Mouse (Mus musculus) MEL-GATA-1-ER (cell line): Measurements from ENCODE around the gene Calcrl.

Source experiments
- DNase-seq: peaks from one replicate; pipeline ENCODE4 v3.0.0-alpha.2; 2012; ENCODE audit warnings: low read depth; ENCODE audit errors: extremely low read depth

Gene Calcrl

DNA sequence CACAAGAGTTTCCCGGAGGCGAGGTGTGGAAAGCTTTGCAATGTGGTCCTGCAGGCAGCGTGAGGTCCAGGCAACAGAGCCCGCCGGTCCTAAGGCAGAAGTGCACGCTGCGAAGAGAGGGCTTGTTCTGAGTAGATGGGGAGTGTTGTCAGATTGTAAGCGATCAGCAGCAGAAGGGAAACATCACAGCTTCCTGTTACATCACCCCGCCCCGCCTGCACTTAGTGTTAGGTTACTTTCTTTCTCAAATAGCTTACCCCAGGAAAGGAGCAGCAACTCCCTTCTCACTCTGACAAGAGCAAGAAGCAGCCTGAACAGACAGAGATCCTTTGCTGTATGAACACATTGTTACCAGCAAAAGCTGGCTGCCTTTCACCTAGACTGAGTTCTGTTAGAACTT, at the start of gene Calcrl:
TSS of gene Calcrl (minus strand) at position 274 of the 400 bp plus-strand sequence.
- DNase-seq, result no peak

DNA sequence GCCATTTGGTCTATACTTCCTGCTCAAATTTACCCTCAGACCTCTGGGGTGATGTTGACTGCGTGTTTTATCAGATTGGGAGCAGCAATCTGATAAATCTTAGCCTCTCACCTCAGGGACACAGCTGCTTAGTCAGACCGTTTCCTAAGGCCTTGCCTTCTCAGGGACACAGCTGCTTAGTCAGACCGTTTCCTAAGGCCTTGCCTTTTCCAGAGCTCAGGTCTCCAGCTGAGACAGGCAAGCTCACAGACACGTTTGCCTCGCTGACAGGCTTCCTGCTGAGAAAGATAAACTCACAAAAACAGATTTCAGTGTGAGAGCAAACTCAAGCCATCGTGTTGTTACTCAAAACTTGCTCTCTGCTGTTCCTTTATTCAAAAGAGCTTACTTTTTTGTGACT, 49.4 kb upstream of the Calcrl start:
- no peak for DNase-seq

DNA sequence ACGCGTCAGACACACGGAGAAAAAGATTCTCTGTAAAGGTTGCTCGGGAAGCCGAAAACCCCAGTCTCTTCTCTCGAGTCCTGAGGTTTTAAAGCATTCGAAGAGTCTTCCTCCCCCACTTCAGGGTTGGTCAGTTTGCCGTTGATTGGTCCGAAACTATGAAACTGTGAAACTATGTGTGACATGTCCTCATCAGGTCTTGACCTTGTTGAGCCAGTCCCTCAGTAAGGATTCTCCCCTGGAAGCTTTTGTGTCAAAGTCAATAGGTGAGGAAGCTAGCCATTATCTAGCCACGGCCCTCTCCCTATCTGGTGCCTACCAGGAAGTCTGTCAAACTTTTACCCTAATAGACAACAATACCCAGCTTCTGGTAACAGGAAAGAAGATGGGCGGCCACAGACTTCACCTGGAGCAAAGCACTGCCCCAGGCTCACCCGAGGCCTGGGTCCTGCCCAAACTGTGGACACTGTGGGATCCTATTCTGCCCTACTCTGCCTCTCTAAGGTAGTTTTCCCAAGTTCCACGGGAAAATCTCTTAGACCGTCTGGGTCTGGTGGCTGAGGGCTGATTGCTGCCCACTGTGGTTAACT, 48.8 kb upstream of the Calcrl start:
- DNase-seq, result no peak

DNA sequence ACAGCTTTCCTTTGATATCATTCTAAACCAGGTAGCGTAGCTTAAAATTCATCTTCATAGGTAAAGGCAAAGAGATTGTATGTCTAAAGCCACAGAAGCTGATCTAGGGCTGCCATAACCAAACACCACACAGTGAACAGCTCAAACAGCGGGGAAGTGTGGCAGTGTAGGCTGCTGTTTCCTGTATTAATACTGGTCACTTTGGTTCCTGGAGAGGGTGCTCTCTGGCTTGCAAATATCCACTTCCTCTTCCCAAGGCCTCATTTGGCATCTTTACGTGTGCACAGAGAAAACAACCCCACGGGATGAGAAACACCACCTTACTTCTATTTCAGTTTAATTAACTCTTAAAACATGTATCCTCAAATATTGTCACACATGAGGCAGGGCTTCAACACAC, 42.2 kb upstream of the Calcrl start:
- no peak for DNase-seq

DNA sequence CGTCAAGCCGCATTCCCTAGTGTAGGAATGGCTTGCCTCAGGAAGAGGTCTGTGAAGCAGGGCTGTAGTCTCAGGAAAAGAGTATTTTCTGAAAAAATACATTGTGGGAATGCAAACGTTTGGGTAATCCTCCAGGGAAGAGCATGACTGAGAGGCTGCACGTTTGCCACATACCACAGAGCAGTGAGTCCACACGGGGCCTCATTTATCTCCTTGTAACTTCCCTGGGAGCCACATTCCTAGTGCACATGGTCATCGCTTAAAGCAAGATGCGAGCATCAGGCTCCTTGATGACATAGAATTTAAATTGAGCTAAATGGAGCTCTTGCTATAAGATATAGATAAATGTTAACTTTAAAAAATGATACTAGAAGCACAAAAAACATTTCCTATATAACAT, 39.7 kb upstream of the Calcrl start:
- no peak for DNase-seq

DNA sequence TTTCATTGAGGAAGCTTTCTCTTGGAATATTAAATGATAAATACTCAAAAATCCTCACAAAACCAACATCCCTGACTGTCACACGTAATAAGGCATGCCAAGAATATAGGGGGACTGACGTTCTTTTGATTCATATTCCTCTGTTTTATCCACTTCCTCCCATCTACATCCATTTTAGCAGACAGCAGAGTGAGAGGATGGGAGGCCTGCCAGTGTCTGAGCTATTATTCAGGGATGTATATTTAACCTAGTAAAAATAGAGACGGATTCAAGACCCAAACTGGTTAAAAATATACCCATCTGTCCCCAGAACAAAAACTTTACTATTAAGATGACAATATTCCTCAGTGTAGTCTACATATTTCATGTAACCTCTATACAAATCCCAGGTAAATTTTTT, 37.2 kb upstream of the Calcrl start:
- no peak for DNase-seq

DNA sequence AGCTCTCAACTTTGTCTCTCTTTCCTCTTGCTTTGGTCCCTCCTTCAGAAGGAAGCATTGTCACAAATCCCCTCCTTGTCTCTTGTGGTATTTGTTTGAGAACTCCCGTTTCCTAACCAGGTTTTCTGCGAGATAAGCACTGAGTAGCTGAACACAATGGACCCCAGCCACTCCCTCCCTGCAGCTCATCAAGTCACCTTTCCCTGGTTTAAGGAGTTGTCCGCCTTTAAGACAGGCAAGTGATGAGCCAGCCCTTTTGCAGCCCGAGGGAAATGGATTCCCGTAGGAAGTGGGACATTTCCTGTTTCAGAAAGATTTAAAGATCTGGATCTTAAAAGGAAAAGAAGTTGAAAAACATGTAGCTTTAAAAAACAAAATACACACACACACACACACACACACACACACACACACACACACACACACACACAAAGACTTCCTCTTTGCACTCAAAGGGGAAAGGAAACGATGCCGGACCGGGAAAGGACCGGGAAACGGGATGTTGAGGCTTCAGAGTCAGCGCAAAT, 34.5 kb upstream of the Calcrl start:
- DNase-seq, result peak; percentile 27

DNA sequence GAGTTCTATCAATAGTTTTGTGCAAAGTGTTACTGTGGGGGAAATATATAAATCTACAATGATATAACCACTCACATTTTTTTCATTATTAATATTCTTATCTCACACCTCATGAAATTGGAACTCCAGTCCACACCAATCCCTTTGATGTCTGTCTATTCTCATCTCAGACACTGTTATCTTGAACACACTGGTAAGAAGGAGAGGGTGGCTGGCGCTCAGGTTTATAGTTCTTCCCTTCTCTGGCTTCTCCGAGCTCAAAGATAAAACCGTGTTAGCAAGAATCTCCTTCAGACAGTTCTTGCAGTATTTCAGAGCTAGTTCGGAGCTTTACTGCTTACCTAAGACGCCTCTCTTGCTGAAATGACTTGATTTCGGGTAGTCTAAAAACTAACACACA, 32.0 kb upstream of the Calcrl start:
- no peak for DNase-seq

DNA sequence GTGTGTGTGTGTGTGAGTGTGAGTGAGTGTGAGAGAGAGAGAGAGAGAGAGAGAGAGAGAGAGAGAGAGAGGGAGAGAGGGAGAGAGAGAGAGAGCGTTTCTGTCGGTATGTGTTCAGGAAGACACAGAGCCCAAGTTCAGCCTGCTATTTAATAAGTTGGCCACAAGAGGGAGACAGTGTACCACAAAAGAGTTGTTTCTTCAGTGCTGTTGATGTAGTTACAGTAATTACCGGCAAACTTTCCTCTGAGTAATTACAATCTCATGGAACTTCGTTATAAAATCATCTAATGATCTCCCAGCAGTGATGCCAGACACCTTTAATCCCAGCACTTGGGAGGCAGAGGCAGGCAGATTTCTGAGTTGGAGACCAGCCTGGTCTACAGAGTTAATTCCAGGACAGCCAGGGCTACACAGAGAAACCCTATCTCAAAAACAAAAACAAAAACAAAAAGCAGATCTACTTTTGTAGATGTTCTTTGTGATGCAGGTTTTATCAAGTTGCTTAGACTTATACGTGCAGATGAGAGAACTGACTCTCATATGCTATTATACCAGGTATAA, 30.1 kb upstream of the Calcrl start:
- DNase-seq, result peak; percentile 71

DNA sequence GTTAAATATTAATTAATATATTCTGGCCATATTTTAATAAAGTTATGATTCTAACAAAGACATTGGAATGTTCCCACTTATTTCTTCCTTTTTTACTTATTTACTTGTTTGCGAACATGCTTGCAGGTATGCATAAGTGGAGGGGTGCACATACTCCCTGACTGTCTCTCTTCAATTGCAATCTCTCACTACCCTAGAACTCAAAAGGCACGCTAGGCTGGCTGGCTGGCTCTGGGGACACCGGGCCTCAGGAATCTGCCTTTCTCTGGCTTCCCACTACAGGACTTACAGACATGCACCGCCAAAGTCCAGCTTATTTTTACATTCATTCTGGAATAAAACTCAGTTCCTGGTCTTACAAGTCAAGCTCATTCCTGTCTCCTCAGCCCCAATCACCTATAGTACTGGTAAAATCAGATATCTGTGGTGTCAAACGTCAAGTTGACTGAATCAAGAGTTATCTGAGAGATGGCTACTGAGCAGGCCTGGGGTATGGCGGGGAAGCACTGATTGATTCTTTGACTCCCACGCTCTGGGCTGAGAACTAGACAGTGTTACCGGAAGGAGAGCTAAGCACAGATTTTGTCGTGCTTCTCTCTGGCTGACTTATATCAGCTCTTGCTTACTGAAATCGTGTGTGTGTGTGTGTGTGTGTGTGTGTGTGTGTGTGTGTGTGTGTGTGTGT, 29.5 kb upstream of the Calcrl start:
- no peak for DNase-seq

DNA sequence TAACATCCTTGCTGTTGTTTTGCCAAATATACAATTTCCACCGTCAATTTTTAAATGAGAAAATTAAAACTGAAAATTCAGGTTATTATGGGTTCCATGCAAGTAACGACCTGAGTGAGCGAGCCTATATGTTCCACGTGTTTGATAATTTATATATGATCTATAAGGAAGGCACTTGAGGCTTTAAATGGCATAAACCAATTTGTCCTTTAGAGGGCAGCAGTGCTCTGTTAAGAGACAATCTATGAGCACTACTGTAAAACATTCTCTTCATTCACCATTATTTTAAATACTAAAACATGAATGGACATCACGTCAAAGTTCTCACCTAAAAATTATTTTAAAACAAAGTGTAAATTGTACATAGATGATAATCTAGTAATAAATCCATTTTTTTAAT, 28.8 kb upstream of the Calcrl start:
- DNase-seq, result peak; percentile 41

DNA sequence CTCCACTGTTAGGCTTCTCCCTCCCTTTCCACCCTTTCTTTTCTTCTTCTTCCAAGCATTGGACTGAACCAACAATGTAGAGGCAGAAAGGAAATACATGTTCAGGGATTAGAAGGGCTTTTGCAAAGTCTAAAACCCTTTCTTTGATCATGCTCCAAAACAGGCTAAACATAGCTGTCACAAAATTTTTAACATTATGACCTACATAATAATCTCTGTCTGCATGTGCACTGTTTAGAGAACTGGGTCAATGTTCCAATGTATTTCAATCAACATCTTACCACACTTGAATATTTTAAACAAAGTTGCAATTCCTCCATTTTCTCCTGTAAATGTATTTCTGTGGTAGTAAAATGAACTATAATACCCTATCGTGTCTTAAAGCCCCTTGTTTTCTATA, 20.3 kb upstream of the Calcrl start:
- DNase-seq, result no peak

DNA sequence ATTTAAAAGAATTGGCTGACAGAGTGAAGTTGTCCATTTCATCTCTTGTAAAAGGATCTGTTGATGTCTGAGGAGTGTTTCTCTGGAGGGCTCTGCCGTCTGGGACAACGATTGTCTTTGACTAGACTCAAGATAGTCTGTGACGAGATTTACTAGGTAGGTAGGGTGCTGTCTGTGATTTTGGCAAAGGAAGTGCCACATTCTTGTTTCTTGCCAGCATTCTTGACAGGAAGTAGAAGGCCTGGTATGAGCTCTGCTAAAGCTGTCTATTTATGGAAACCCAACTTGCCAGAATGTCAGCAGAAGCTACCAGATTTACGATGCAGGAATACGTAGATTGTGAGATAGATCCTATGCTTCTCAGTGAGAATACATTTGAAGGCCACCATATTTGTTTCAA, 16.7 kb upstream of the Calcrl start:
- no peak for DNase-seq

DNA sequence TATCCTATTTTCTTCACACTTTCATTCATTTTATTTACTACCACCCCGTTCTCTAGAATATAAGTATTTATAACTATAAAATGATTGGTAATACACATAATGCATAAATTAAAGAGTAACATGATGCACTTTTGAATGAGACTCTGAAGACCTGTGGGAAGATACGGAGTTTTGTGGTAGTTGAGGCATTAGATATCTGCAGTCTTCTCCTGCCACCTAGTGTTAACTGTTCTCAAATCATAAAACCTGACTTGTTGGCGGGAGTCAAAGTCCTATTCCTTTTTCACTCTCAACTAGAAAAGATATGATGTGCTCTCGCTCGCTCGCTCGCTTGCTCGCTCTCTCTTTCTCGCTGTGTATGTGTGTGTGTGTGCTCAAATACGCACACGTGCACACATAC, 4.5 kb upstream of the Calcrl start:
- peak; percentile 20 for DNase-seq

DNA sequence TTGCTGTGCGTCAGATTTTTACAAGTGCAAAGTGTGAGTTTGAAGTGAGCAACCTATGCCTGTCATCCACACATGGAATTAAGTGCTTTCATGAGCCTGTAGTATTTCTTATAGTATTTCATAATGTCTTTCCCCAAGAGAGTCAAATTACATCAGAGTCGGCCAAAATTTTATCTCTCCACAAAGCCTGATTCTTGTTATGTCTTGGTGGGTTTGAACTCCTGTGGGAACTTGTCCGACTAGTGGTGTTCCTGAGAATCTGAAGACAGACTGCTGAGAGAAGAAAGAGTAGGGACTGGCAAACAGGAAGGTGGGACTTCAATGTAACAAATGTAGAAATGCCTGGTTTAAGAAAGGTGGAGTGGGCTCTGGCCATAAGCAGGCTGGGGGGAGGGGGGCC, 3.6 kb upstream of the Calcrl start:
- no peak for DNase-seq

DNA sequence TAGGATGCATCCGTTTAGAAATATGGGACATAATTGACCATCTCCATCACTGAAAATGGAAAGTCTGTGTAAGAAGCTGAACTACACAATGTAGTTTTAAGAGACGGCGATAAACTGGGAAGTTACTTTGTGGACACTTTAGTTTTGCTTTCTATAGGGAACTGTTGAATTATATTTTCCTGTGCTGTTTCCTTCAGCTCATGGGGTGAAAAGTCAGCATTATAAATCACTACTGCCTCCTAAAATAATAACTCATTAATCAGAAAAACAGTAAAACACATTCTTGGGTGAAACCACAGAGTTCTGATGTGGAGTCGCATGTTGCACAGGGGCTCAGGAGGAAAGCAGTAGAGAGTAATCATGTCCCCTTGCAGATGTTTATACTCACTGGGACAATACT, 1.3 kb upstream of the Calcrl start:
- no peak for DNase-seq

DNA sequence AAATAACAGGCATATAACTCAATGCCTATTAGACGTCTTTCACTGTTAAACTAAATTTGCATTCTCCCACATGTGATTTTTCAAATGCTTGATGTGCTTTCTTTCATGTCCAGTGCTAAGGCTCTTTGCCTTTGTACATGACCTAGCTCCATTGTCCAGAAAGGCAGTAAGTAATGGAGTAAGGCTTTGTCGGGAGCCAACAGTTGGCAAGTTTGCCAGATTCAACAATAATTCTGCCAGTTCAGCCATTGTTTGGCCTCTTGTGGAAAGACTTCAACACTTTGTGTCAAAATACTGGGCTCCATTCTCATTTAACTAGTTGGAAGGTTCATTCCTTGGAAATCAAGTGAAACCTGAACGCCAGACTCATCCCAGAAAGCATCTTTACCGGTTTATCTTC, 8.7 kb downstream of the Calcrl start:
- DNase-seq, result no peak

DNA sequence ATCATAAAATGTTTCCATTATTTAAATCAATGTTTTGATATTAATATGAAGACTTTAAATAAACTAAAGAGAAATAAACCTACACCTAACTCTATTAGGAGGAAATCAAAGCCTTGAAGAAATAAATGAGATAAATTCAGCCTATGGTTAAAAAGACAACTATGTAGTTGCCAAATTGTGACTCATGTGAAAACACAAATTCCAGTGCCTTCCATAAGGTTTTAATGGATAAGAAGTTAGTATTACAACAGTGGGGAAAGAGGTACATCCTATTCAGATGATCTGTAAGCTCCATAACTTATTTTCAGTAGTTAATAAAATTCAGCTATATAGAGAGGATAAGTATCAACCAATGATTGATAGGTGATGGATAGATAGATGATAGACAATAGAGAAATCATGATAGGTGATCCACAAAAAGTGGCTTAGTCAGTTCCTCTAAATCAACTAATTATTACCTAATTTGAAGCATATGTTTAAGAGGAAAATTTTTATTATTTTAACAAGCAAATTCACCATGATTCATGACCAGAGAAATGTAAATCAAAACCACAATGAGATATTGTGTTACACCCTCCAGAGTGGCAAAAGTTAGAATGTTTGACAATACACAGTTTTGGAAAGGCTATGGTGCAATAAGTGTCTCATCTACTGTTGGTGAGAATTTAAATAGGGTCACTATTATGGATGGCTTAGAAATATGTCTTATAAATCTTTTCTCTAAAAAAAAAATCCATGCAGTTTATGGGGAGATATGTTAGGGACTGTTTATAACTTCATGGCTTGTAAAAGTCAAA, 15.2 kb downstream of the Calcrl start:
- DNase-seq, result no peak

DNA sequence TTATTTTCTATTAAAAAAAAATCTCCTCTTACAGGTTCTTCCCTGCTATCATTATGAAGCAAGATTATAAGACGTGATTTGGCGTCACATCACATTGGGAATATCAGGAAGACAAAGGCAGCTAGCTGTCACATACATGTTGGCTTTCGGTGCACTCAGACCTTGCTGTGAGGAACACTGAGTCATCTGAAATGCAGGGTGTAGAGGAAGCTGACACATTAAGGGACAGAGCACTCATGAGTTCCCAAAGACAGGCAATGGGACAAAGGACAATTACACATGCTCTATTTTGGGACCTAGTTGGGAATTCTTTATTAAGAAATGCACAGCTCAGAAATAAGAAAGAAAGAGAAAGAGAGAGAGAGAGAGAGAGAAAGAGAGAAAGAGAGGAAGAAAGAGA, 20.4 kb downstream of the Calcrl start:
- DNase-seq, result no peak

DNA sequence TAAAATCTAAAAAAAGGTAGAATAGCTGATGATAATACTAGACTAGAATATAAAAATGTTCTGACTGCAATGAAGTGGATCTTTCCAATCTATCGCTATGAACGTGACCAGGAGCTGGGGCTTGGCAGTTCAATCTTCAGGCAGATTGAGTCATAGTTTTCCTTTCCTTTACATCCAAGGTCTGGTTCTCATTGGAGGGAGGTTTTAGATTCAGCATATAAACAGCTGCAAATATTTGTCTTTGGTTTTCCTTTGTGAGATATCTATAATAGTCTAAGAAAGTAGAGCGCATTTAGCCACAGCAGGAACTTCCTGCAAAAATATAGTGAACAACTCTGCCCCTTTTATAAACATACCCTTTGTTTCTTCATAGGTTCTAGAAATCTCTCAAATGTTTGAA, 22.5 kb downstream of the Calcrl start:
- DNase-seq, result no peak

DNA sequence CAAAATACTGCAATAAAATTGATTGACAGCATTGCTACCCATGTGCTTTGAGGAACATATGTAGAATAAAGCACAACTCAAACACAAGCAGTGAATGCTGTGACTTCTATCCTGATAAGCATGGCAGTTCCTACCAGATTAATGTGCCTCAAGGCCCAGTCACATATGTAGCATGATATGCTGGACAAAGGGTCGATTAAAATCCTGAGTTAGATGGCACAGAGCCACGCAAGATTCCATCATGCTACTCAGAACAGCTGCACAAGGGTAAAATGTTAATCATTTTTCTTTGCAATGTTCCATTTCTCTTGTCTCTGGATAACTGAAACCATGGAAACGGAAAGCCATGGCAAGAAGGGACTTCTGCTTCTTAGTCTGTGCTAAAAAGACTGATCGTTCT, 28.7 kb downstream of the Calcrl start:
- DNase-seq, result no peak

DNA sequence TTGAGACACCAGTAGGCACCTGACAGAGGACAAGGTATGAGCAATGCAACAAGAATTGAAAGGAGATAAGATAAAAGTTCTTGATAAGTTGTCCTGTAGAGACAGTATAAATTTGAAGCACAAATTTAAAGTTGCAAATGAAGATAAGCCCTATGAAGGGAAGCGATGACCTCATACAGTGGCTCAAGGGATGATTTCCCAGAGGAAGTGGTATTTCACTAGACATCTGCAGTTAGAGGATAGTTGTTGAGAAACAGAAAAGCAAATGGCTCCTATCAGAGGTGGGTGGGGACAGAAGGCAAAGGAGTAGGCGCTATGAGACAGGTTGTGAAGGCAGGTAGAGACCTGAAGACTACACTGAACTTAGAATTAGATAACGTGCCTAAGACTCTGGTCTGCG, 32.0 kb downstream of the Calcrl start:
- DNase-seq, result no peak
